Mouse (Mus musculus): ENCODE results near the gene Ap3s2. TPM values are rescaled to one million over a fixed set of nuclear protein-coding genes. Genes with fewer than 3 reads are reported as not detected.

Gene Ap3s2
- total and polyA plus RNA-seq, 3 experiments = 8.3 to 91.2 (median 18.2) TPM

DNA sequence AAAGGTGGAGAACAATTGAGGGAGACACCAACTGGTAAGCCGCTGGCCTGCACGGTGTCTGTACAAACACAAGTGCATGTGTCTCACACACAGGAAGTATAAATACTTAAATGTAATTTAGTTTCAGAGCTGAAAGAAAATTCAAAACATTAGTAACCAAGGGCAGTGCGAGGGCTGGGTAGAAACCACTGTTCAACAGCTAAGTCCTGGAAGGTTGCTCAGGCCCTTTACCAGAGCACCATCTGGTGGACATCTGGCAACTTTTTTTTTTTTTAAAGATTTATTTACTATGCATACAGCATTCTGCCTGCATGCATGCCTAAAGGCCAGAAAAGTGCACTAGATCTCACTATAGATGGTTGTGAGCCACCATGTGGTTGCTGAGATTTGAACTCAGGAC, 5.9 kb downstream of the Ap3s2 start (continued):
- TF ChIP-seq EP300 (IDR thresholded peaks at IDR 0.05; ENCODE audit: low read depth in 1 of 2, low read length in 2 of 2) = no peak

DNA sequence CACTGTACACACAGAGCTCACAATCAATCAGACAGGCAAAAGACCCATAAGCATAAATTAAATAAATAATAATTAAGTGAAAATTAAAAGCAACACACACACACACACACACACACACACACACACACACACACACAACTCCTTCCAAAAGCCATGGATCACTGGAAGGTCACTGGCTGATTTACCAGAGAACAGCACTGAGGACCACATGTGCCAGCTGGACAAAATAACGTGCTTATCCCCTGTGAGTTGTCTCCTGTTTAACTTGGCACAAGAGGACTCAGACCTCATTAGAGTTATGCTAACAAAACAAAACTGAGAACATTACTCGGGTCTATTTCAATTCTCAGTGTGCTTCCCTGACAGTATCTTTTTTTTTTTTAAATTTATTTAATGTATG, 13.1 kb downstream of the Ap3s2 start:
- H3K36me3 ChIP-seq (ENCODE audit: control insufficient read depth in 1 of 2, insufficient read depth in 2 of 2, low read length in 2 of 2) = peaks cover 0 to 23% of the 10 kb centered on the region in 2 experiments; a peak in 3 of 4 replicates
- TF ChIP-seq USF2 (IDR thresholded peaks at IDR 0.05; ENCODE audit: borderline replicate concordance in 1 of 2, insufficient read depth in 1 of 2, low read depth in 1 of 2, low read length in 2 of 2) = no peak
- no peak for TF ChIP-seq ZKSCAN1 (IDR thresholded peaks at IDR 0.05; ENCODE audit: low read depth, low read length)
- TF ChIP-seq GABPA (IDR thresholded peaks at IDR 0.05; ENCODE audit: low read depth, low read length) = no peak
- TF ChIP-seq CHD2 (IDR thresholded peaks at IDR 0.05; ENCODE audit: low read length) = no peak
- TF ChIP-seq UBTF (IDR thresholded peaks at IDR 0.05; ENCODE audit: borderline replicate concordance, insufficient read depth, low read depth, low read length) = no peak
- TF ChIP-seq USF1 (IDR thresholded peaks at IDR 0.05; ENCODE audit: low read depth, low read length) = no peak
- no peak for TF ChIP-seq MXI1 (IDR thresholded peaks at IDR 0.05; ENCODE audit: low read depth, low read length)
- TF ChIP-seq SIN3A (IDR thresholded peaks at IDR 0.05; ENCODE audit: low read length) = no peak
- no peak for TF ChIP-seq MAFK (IDR thresholded peaks at IDR 0.05; ENCODE audit: borderline replicate concordance, low read depth, low read length)

DNA sequence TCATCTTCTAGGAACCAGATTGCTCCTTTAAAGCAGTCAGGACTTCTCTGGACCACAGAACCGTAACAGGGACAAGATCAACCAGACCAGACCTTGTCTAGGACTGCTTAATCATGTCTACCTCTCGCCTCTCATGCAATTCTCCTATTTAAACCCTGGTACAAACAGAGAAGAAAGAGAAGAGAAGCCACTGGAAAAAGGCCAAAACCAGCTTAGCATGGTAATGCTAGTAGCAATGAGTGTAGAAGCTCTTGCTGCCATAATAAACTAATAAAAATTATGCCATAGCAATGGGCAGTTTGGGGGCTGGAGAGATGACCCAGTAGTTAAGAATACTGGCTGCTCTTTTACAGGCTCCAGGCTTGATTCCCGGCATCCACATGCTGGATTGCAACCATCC, 13.5 kb downstream of the Ap3s2 start:
- Histone ChIP-seq H3K9me3 (replicated peaks; ENCODE audit: insufficient read depth, low read length) (no peaks in the 10 kb centered on the region), H3K4me1 (ENCODE audit: control insufficient read depth in 1 of 2, insufficient read depth in 2 of 2, low read length in 2 of 2) (peaks cover 24 to 29% of the 10 kb centered on the region in 2 experiments), H3K4me3 (ENCODE audit: control insufficient read depth in 1 of 2, insufficient read depth in 1 of 2, low read depth in 2 of 2, low read length in 2 of 2) (no peak overlapping the region), H3K36me3 (ENCODE audit: control insufficient read depth in 1 of 2, insufficient read depth in 2 of 2, low read length in 2 of 2) (peaks cover 0 to 28% of the 10 kb centered on the region in 2 experiments; a peak in 3 of 4 replicates), H3K27ac (ENCODE audit: control insufficient read depth, low read depth, low read length) (no peak overlapping the region), H3K79me2 (ENCODE audit: control insufficient read depth, insufficient read depth, low read length, poor library complexity) (no peaks in the 10 kb centered on the region), H3K9ac (ENCODE audit: control insufficient read depth, low read depth, low read length, poor library complexity, severe bottlenecking) (no peak overlapping the region), H3K27me3 (ENCODE audit: control insufficient read depth in 1 of 2, insufficient read depth in 2 of 2, low read length in 2 of 2) (no peaks in the 10 kb centered on the region)
- no peak for TF ChIP-seq CTCF (IDR thresholded peaks at IDR 0.05 in 2 of 3, conservative IDR thresholded peaks at IDR 0.05 in 1 of 3; ENCODE audit: control insufficient read depth in 1 of 3, insufficient read depth in 1 of 3, low read depth in 2 of 3, low read length in 3 of 3, poor library complexity in 1 of 3, severe bottlenecking in 1 of 3)
- no peak for TF ChIP-seq ELF1 (IDR thresholded peaks at IDR 0.05; ENCODE audit: low read depth, low read length)
- DNase-seq (ENCODE audit: low read depth, low spot score) = no peak

More for the DNA sequence above, 13.1 kb downstream of the Ap3s2 start:
- Histone ChIP-seq H3K79me2 (ENCODE audit: control insufficient read depth, insufficient read depth, low read length, poor library complexity) (no peaks in the 10 kb centered on the region), H3K27ac (ENCODE audit: control insufficient read depth, low read depth, low read length) (no peak overlapping the region), H3K27me3 (ENCODE audit: control insufficient read depth in 1 of 2, insufficient read depth in 2 of 2, low read length in 2 of 2) (no peaks in the 10 kb centered on the region), H3K4me3 (ENCODE audit: control insufficient read depth in 1 of 2, insufficient read depth in 1 of 2, low read depth in 2 of 2, low read length in 2 of 2) (no peak overlapping the region), H3K9me3 (replicated peaks; ENCODE audit: insufficient read depth, low read length) (no peaks in the 10 kb centered on the region), H3K4me1 (ENCODE audit: control insufficient read depth in 1 of 2, insufficient read depth in 2 of 2, low read length in 2 of 2) (peaks cover 19 to 24% of the 10 kb centered on the region in 2 experiments), H3K9ac (ENCODE audit: control insufficient read depth, low read depth, low read length, poor library complexity, severe bottlenecking) (no peak overlapping the region)
- DNase-seq (ENCODE audit: low read depth, low spot score) = no peak

DNA sequence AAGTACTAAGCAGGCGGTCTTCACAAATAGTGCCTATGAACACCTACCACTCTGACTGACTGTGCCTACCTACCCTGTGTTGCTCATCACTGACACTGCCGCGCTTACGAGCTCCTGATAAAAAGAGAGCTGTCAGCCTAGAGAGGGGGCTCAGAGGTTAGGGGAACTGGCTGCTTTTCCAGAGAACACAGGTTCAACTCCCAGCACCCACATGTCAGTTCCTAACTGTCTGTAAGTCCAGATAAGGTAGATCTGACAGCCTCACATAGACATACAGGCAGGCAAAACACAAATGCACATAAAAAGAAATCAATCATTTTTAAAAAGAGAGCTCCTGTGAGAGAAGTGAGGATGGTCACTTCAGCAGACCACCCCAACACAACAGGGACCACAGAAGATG, 15.3 kb downstream of the Ap3s2 start:
- H3K9me3 ChIP-seq (replicated peaks; ENCODE audit: insufficient read depth, low read length) = no peaks in the 10 kb centered on the region

More for the DNA sequence above, 15.3 kb downstream of the Ap3s2 start:
- DNase-seq (ENCODE audit: low read depth, low spot score) = peak; percentile 51
- H3K9ac ChIP-seq (ENCODE audit: control insufficient read depth, low read depth, low read length, poor library complexity, severe bottlenecking) = no peak overlapping the region
- H3K4me3 ChIP-seq (ENCODE audit: control insufficient read depth in 1 of 2, insufficient read depth in 1 of 2, low read depth in 2 of 2, low read length in 2 of 2) = no peak overlapping the region
- peaks cover 0 to 43% of the 10 kb centered on the region in 2 experiments; a peak in 3 of 4 replicates for H3K36me3 ChIP-seq (ENCODE audit: control insufficient read depth in 1 of 2, insufficient read depth in 2 of 2, low read length in 2 of 2)
- H3K27ac ChIP-seq (ENCODE audit: control insufficient read depth, low read depth, low read length) = 0 out of 2 replicates have a peak overlapping the region, but pooled peaks have one; percentile 9
- peaks cover 38 to 41% of the 10 kb centered on the region in 2 experiments for H3K4me1 ChIP-seq (ENCODE audit: control insufficient read depth in 1 of 2, insufficient read depth in 2 of 2, low read length in 2 of 2)
- no peak for TF ChIP-seq MAFK (IDR thresholded peaks at IDR 0.05; ENCODE audit: borderline replicate concordance, low read depth, low read length)
- TF ChIP-seq SIN3A (IDR thresholded peaks at IDR 0.05; ENCODE audit: low read length) = 0 out of 2 replicates have a peak, but pooled peaks have one; percentile 18
- no peak for TF ChIP-seq KAT2A (conservative IDR thresholded peaks at IDR 0.05; ENCODE audit: low read depth, low read length)
- TF ChIP-seq ZC3H11A (IDR thresholded peaks at IDR 0.05; ENCODE audit: low read depth, low read length) = no peak
- TF ChIP-seq ETS1 (IDR thresholded peaks at IDR 0.05; ENCODE audit: low read depth, low read length) = peak; percentile 39; the same call in 1 of the 2 replicates
- TF ChIP-seq MXI1 (IDR thresholded peaks at IDR 0.05; ENCODE audit: low read depth, low read length) = peak; percentile 38; the same call in 1 of the 2 replicates
- no peak for TF ChIP-seq CHD2 (IDR thresholded peaks at IDR 0.05; ENCODE audit: low read length)
- peak; percentile 38 to 59; a peak in 3 of 4 replicates for TF ChIP-seq EP300 (IDR thresholded peaks at IDR 0.05; ENCODE audit: low read depth in 1 of 2, low read length in 2 of 2)
- peak; percentile 54 for TF ChIP-seq TCF12 (IDR thresholded peaks at IDR 0.05; ENCODE audit: low read depth, low read length)
- no peak for TF ChIP-seq GABPA (IDR thresholded peaks at IDR 0.05; ENCODE audit: low read depth, low read length)
- no peak for TF ChIP-seq UBTF (IDR thresholded peaks at IDR 0.05; ENCODE audit: borderline replicate concordance, insufficient read depth, low read depth, low read length)
- no peak for TF ChIP-seq E2F4 (IDR thresholded peaks at IDR 0.05; ENCODE audit: borderline replicate concordance, low read depth, low read length)
- TF ChIP-seq POLR2A (IDR thresholded peaks at IDR 0.05; ENCODE audit: control insufficient read depth in 1 of 2, insufficient read depth in 1 of 2, low read depth in 1 of 2, low read length in 2 of 2, poor library complexity in 1 of 2) = no peak
- TF ChIP-seq MYC (IDR thresholded peaks at IDR 0.05; ENCODE audit: low read depth, low read length) = no peak
- TF ChIP-seq GATA1 (IDR thresholded peaks at IDR 0.05; ENCODE audit: low read depth, low read length) = no peak
- TF ChIP-seq CHD1 (IDR thresholded peaks at IDR 0.05; ENCODE audit: low read depth, low read length) = no peak
- TF ChIP-seq ELF1 (IDR thresholded peaks at IDR 0.05; ENCODE audit: low read depth, low read length) = no peak
- no peaks in the 10 kb centered on the region for H3K79me2 ChIP-seq (ENCODE audit: control insufficient read depth, insufficient read depth, low read length, poor library complexity)
- H3K27me3 ChIP-seq (ENCODE audit: control insufficient read depth in 1 of 2, insufficient read depth in 2 of 2, low read length in 2 of 2) = no peaks in the 10 kb centered on the region

Measured in MEL (cell line).